Mouse (Mus musculus): ENCODE results near the gene Zfr2. TPM values are rescaled to one million over a fixed set of nuclear protein-coding genes. Genes with fewer than 3 reads are reported as not detected.

The Zfr2 gene
- polyA plus RNA-seq, 1 experiment from 2014 or later: 5.0 TPM

DNA sequence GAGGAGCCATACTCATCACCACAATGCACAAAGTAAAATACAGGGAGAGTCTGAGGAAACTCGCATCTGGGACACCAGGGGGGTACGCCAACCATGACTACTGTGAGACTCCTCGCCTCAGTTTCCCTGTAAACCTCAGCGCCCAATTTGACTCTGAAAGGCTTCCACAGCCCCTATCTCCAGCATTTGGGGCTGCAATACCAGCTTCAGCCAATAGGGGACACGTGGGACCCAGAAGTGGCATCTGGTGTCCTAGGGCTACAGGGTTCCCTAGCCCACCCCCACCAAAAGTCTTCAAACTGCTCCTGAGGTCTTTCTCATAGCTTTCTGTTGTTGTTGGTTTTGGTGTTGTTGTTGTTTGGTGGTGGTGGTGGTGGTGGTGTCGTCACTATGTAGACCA, 55.6 kb downstream of the Zfr2 start:
- H3K4me1 ChIP-seq: peaks cover 29% of the 10 kb centered on the region
- H3K9me3 ChIP-seq (replicated peaks): no peaks in the 10 kb centered on the region
- 30% methylated on average over 6 of the region's 6 CpGs for WGBS
- H3K4me3 ChIP-seq: no peak overlapping the region
- no peaks in the 10 kb centered on the region for H3K36me3 ChIP-seq
- DNase-seq (ENCODE audit: low spot score): no peak
- H3K27ac ChIP-seq: no peak overlapping the region
- H3K27me3 ChIP-seq (ENCODE audit: low read depth, poor library complexity, severe bottlenecking): peaks cover 81% of the 10 kb centered on the region

GRCm38 (mm10) chr10:81289278-81289677, 56.3 kb downstream of the Zfr2 start:
- no peaks in the 10 kb centered on the region for H3K9me3 ChIP-seq (replicated peaks)
- no peaks in the 10 kb centered on the region for H3K36me3 ChIP-seq
- peaks cover 33% of the 10 kb centered on the region for H3K4me1 ChIP-seq
- no peak overlapping the region for H3K4me3 ChIP-seq
- WGBS: 4% methylated on average over 7 of the region's 7 CpGs
- H3K27ac ChIP-seq: no peak overlapping the region
- DNase-seq (ENCODE audit: low spot score): peak; percentile 83
- H3K27me3 ChIP-seq (ENCODE audit: low read depth, poor library complexity, severe bottlenecking): peaks cover 75% of the 10 kb centered on the region

GRCm38 (mm10) chr10:81289811-81290210, 56.9 kb downstream of the Zfr2 start:
- peaks cover 69% of the 10 kb centered on the region for H3K27me3 ChIP-seq (ENCODE audit: low read depth, poor library complexity, severe bottlenecking)
- WGBS: 61% methylated on average over 14 of the region's 14 CpGs
- no peaks in the 10 kb centered on the region for H3K36me3 ChIP-seq
- no peak for DNase-seq (ENCODE audit: low spot score)
- no peak overlapping the region for H3K27ac ChIP-seq
- no peaks in the 10 kb centered on the region for H3K9me3 ChIP-seq (replicated peaks)
- peaks cover 35% of the 10 kb centered on the region for H3K4me1 ChIP-seq
- no peak overlapping the region for H3K4me3 ChIP-seq

DNA sequence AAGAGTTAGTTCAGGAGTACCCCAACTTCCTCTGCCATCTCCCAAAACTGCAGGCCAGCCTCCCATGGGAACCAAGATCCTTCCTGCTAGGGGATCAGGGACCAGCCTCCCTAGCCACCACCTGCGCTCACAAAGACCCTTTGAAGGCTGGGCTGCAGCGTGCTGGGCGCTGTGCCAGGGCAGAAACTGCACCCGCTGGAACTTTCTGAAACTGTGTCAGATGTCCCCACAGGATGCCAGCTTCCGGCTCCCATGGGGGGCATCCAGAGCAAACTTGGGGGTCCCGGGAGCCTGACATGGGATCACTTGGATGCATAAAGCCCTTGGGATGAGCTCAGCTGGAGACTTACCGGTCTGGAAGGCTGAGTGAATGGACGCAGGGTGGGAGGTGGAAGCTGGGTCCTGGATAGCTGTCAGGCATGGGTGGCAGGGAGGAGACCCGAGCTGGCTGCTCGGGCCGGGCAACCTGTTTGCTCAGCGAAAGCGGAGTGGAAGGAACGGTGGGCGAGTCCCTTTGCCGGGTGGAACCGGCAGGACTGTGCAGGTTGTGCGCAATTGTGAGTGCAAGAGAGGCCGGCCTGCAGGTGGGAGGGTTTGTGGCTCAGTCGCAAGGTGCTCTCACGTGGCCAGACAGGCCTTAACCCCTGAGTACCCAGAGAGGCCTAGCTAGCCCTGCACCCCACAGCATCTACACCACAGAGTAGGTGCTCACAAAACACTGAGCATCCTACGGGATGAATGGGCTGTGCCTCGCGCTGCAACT, 57.9 kb downstream of the Zfr2 start:
- H3K4me3 ChIP-seq: no peak overlapping the region
- 13% methylated on average over 24 of the region's 24 CpGs for WGBS
- peaks cover 11% of the 10 kb centered on the region for H3K36me3 ChIP-seq
- H3K4me1 ChIP-seq: peaks cover 34% of the 10 kb centered on the region
- no peaks in the 10 kb centered on the region for H3K9me3 ChIP-seq (replicated peaks)
- H3K27me3 ChIP-seq (ENCODE audit: low read depth, poor library complexity, severe bottlenecking): peaks cover 59% of the 10 kb centered on the region
- no peak overlapping the region for H3K27ac ChIP-seq
- DNase-seq (ENCODE audit: low spot score): no peak

DNA sequence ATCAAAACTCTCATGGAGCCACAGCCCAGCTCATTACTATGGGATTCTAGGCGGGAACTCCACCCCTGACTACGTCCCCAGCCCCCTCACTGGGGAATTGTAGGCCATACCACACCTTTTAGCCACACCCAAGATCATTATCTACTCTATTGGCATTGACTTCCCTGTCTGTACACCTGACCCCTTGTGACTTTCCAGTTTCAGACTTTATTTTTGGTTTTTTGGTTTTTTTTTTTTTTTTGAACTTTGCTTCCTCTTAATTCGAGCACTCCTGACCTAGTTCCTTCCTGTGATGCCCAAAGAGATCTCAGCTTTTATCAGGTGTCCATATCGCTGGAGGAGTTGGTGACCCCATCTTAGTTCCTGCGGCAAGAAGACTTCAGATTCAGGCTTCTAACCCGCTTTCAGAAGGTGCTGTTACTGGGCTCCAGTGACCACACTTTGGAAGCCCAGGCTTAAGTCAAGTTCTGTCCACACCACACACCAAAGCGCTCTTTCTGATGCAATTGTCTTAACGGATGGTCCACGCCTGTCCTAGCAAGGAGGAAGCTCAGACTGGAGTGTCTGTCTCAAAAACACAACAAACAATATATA, 58.7 kb downstream of the Zfr2 start, which contains the start of gene Tjp3:
Gene Tjp3, minus strand, starts transcription at position 71 of the 594 bp plus-strand sequence.
- H3K4me1 ChIP-seq: peaks cover 28% of the 10 kb centered on the region
- H3K27me3 ChIP-seq (ENCODE audit: low read depth, poor library complexity, severe bottlenecking): peaks cover 52% of the 10 kb centered on the region

GRCm38 (mm10) chr10:81292554-81293333, 59.8 kb downstream of the Zfr2 start, which contains the start of gene Pip5k1c:
Pip5k1c (plus strand) TSS chr10:81292963.
- H3K4me1 ChIP-seq: peaks cover 33% of the 10 kb centered on the region
- H3K9me3 ChIP-seq (replicated peaks): no peaks in the 10 kb centered on the region
- peaks cover 41% of the 10 kb centered on the region for H3K27me3 ChIP-seq (ENCODE audit: low read depth, poor library complexity, severe bottlenecking)
- H3K36me3 ChIP-seq: peaks cover 21% of the 10 kb centered on the region
- peak; percentile 98 for DNase-seq (ENCODE audit: low spot score)
- peak within 1 kb of the TSS; percentile 83 for H3K4me3 ChIP-seq
- WGBS: under 1% methylated on average over 76 of the region's 80 CpGs
- peak within 1 kb of the TSS; percentile 96 for H3K27ac ChIP-seq

More for the DNA sequence above, 58.7 kb downstream of the Zfr2 start, which contains the start of gene Tjp3:
- Histone ChIP-seq H3K9me3 (replicated peaks) (no peaks in the 10 kb centered on the region), H3K36me3 (peaks cover 18% of the 10 kb centered on the region), H3K4me3 (peak within 1 kb of the TSS; percentile 83), H3K27ac (no peak within 1 kb of the TSS)
- DNase-seq (ENCODE audit: low spot score): no peak
- 76% methylated on average over 9 of the region's 9 CpGs for WGBS

DNA sequence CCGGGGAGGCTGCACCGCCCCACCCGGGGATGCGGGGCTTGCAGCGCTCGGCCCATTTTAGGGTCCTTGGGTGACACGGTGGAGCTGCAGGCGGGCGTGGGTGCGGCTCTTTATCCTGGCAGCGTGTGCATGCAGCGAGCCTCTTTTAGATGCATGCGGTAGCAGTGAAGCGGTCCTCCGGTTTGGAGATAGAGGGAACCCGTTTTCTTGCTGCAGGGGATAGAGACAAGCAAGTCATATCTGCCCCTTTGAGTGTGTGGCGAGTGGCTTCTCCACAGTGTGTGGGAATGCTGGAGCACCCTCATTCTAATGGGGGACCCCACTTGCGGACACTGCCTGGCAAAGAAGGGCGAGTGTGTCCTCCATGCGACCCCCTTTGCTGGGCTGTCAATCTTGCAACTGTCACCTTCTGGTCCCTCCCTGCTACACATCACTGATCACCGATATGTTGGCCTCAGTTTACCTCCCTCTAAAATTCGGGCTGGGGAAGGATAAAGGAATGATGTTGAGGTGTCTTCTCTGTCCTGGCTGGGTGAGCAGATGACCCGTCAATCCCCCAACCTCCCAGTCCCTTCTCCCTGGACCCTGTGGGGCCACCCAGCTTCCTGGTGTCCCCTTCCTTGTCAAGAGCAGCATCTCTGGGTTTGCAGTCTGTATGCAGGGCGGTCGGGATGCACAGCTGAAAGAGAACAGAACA, 60.5 kb downstream of the Zfr2 start:
- Histone ChIP-seq H3K27ac (peak overlapping the region; percentile 96), H3K36me3 (peaks cover 27% of the 10 kb centered on the region), H3K27me3 (ENCODE audit: low read depth, poor library complexity, severe bottlenecking) (peaks cover 35% of the 10 kb centered on the region), H3K9me3 (replicated peaks) (no peaks in the 10 kb centered on the region), H3K4me3 (peak overlapping the region; percentile 83), H3K4me1 (peaks cover 39% of the 10 kb centered on the region)
- 5% methylated on average over 25 of the region's 25 CpGs for WGBS
- no peak for DNase-seq (ENCODE audit: low spot score)

- WGBS: 58% methylated on average over 8 of the region's 8 CpGs
- Histone ChIP-seq H3K36me3 (peaks cover 31% of the 10 kb centered on the region), H3K27me3 (ENCODE audit: low read depth, poor library complexity, severe bottlenecking) (peaks cover 30% of the 10 kb centered on the region), H3K27ac (peak overlapping the region; percentile 96; the same call in 1 of the 2 replicates), H3K9me3 (replicated peaks) (no peaks in the 10 kb centered on the region), H3K4me1 (peaks cover 48% of the 10 kb centered on the region), H3K4me3 (peak overlapping the region; percentile 83)
- no peak for DNase-seq (ENCODE audit: low spot score)
Measured at GRCm38 (mm10) chr10:81294442-81294841, 61.5 kb downstream of the Zfr2 start.

DNA sequence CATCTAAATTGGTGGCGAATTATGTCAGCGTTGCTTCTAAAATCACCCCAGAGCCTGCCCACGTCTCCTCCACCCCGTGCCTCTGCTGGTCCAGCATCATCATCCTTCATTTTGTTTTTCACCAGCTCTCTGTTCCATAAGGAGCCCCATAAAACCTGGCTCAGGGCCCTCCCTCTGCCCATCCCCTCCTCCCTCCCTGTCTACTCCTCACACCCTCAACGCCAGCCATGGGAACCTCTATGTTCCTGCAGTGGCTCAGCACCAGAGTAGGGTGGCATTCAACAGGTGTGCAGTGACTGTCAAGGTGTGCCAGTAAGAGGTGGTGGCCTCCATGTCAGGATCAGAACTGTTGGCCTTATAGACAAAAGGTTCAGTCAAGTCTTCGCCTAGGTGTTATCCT, 62.2 kb downstream of the Zfr2 start:
- H3K36me3 ChIP-seq: peaks cover 31% of the 10 kb centered on the region
- no peak overlapping the region for H3K4me3 ChIP-seq
- no peak overlapping the region for H3K27ac ChIP-seq
- H3K4me1 ChIP-seq: peaks cover 56% of the 10 kb centered on the region
- peaks cover 23% of the 10 kb centered on the region for H3K27me3 ChIP-seq (ENCODE audit: low read depth, poor library complexity, severe bottlenecking)
- H3K9me3 ChIP-seq (replicated peaks): no peaks in the 10 kb centered on the region
- no peak for DNase-seq (ENCODE audit: low spot score)
- WGBS: 94% methylated on average over 6 of the region's 6 CpGs

GRCm38 (mm10) chr10:81297246-81297645, 64.3 kb downstream of the Zfr2 start:
- H3K27ac ChIP-seq: peak overlapping the region; percentile 19; the same call in 1 of the 2 replicates
- peaks cover 66% of the 10 kb centered on the region for H3K4me1 ChIP-seq
- peak overlapping the region; percentile 2; the same call in 1 of the 2 replicates for H3K4me3 ChIP-seq
- 80% methylated on average over 6 of the region's 6 CpGs for WGBS
- peaks cover 2% of the 10 kb centered on the region for H3K27me3 ChIP-seq (ENCODE audit: low read depth, poor library complexity, severe bottlenecking)
- peaks cover 40% of the 10 kb centered on the region for H3K36me3 ChIP-seq
- DNase-seq (ENCODE audit: low spot score): no peak
- H3K9me3 ChIP-seq (replicated peaks): no peaks in the 10 kb centered on the region

- no peak for DNase-seq (ENCODE audit: low spot score)
- H3K9me3 ChIP-seq (replicated peaks): no peaks in the 10 kb centered on the region
- peaks cover 72% of the 10 kb centered on the region for H3K4me1 ChIP-seq
- 0 out of 2 replicates have a peak overlapping the region, but pooled peaks have one; percentile 19 for H3K27ac ChIP-seq
- 45% methylated on average over 10 of the region's 10 CpGs for WGBS
- H3K36me3 ChIP-seq: peaks cover 43% of the 10 kb centered on the region
- H3K27me3 ChIP-seq (ENCODE audit: low read depth, poor library complexity, severe bottlenecking): no peaks in the 10 kb centered on the region
- H3K4me3 ChIP-seq: 0 out of 2 replicates have a peak overlapping the region, but pooled peaks have one; percentile 2
Measured at GRCm38 (mm10) chr10:81297845-81298244, 64.9 kb downstream of the Zfr2 start.
